Mouse (Mus musculus) C2C12 (cell line): Measurements from ENCODE around the gene Pdzrn3. TPM values are rescaled to one million over a fixed set of nuclear protein-coding genes. Genes with fewer than 3 reads are reported as not detected.
A peak's percentile ranks its signal among the peaks of the same experiment; 100 is the strongest.

Experiments used
- H3K27me3 ChIP-seq: one replicate; pipeline ENCODE4 v1.6.1; 2011; ENCODE audit not compliant: control insufficient read depth, insufficient read depth, insufficient read length
- H3K36me3 ChIP-seq: one replicate; pipeline ENCODE4 v1.6.1; 2011; ENCODE audit not compliant: control insufficient read depth, insufficient read depth
- H3K4me3 ChIP-seq: one replicate; pipeline ENCODE4 v1.5.1; 2011; ENCODE audit warnings: mild to moderate bottlenecking, control low read depth; ENCODE audit not compliant: poor library complexity, insufficient read depth, severe bottlenecking
- H3K79me2 ChIP-seq: one replicate; pipeline ENCODE4 v1.6.1; 2011; ENCODE audit not compliant: control insufficient read depth, insufficient read depth
- H3K79me3 ChIP-seq: one replicate; pipeline ENCODE4 v1.6.1; 2011; ENCODE audit warnings: low read depth, control low read depth
- H3ac ChIP-seq: one replicate; pipeline ENCODE3; 2011; ENCODE audit warnings: low read depth; ENCODE audit not compliant: control insufficient read depth, insufficient read length
- CEBPB ChIP-seq: IDR thresholded peaks from one replicate; pipeline ENCODE4 v1.6.1; 2011; ENCODE audit warnings: low read depth, mild to moderate bottlenecking, control low read depth, moderate library complexity
- CTCF ChIP-seq: IDR thresholded peaks from one replicate; pipeline ENCODE4 v1.5.1; 2011; ENCODE audit not compliant: control insufficient read depth, insufficient read depth, insufficient read length
- FOSL1 ChIP-seq: IDR thresholded peaks from one replicate; pipeline ENCODE4 v1.8.0; 2011; ENCODE audit warnings: mild to moderate bottlenecking, low read length; ENCODE audit not compliant: poor library complexity, insufficient read depth, severe bottlenecking
- MAX ChIP-seq: IDR thresholded peaks from one replicate; pipeline ENCODE4 v1.6.1; 2011; ENCODE audit warnings: mild to moderate bottlenecking, control low read depth
- MYOD1 ChIP-seq: IDR thresholded peaks from one replicate; pipeline ENCODE4 v1.6.1; 2011; ENCODE audit warnings: low read depth; ENCODE audit not compliant: control insufficient read depth, insufficient read length
- MYOG ChIP-seq: IDR thresholded peaks from one replicate; pipeline ENCODE4 v1.6.1; 2011; ENCODE audit not compliant: control insufficient read depth, insufficient read length; ENCODE audit errors: extremely low read depth
- USF1 ChIP-seq: IDR thresholded peaks from one replicate; pipeline ENCODE4 v1.6.1; 2011; ENCODE audit warnings: low read depth, mild to moderate bottlenecking, control low read depth, moderate library complexity
- polyA plus RNA-seq: library from polyadenylated mRNA; unstranded; fragments of >200 nt; fragmentation: generic; extraction: Trizol; gene quantifications from one replicate; pipeline ENCODE4 v1.2.1, GENCODE M21; 2012; ENCODE audit warnings: missing spikeins

The Pdzrn3 gene
- polyA plus RNA-seq, 1 experiment, result 10.5 TPM

DNA sequence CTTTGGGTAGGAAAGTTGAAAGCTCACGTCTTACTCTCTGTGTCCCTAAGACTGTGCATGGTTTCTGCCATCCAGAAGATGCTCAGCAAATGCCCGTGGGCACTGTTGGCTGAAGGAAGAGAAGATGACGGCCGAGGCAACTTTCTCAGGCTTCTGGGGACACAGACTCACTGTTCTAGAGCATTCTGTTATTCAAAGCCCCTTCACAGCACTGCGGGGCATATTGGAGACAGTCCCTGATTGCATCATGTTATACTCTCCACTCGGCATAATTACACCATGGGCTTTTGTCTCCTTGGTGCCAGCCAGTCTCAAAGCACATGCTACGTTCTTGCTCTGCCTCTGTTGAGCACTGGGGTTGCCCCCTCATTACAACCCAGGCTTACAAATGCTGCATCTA, 7.8 kb upstream of the Pdzrn3 start:
- Histone ChIP-seq H3K79me2 (no peaks in the 10 kb centered on the region), H3K27me3 (no peaks in the 10 kb centered on the region), H3K4me3 (no peak overlapping the region), H3K36me3 (no peaks in the 10 kb centered on the region), H3ac (no peak overlapping the region), H3K79me3 (no peaks in the 10 kb centered on the region)
- TF ChIP-seq CTCF, result no peak
- TF ChIP-seq MAX, result no peak
- no peak for TF ChIP-seq MYOG
- no peak for TF ChIP-seq CEBPB
- no peak for TF ChIP-seq USF1
- TF ChIP-seq MYOD1, result no peak
- no peak for TF ChIP-seq FOSL1

DNA sequence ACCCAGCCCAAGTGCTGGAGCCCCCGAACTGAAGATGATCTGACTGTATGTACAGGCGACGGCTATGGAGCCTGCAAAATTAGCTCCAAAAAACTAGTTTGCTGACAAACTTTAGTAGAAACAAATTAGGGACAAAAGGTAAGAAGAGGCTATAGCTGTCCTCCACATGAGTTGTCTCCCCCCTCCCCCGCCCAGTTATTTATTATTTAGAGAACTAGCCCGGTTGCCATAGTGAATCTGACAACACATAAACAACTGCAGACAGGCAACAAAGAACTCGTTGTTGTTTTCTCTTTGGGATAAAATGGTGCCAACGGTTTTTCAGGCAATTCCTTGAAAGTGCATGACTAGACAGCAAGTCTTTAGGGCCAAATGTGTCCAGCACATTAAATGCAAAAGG, 7.3 kb upstream of the Pdzrn3 start:
- Histone ChIP-seq H3K79me3 (no peaks in the 10 kb centered on the region), H3K4me3 (no peak overlapping the region), H3K36me3 (no peaks in the 10 kb centered on the region), H3K79me2 (no peaks in the 10 kb centered on the region), H3ac (no peak overlapping the region), H3K27me3 (no peaks in the 10 kb centered on the region)
- no peak for TF ChIP-seq CEBPB
- TF ChIP-seq FOSL1, result no peak
- no peak for TF ChIP-seq USF1
- no peak for TF ChIP-seq MYOD1
- no peak for TF ChIP-seq MAX
- TF ChIP-seq MYOG, result no peak
- no peak for TF ChIP-seq CTCF

DNA sequence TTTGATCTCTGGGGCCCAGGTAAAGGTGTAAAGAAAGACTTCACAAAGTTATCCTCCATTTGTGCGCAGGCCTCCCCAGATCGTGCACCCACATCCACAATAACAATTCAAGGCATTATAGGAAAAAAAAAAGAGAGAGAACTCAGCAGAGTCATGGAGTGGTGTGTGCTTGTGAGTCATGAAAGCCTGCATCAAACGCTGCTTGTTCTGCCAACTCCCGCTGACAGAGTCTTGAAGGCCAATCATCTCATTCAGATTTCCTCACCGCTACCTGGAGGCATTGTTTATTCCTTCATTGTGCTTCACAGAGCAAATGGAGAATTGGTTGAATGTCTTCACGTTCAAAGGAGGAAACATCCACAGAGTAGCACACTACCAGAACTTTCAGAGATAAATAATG, 6.8 kb upstream of the Pdzrn3 start:
- Histone ChIP-seq H3ac (no peak overlapping the region), H3K79me3 (no peaks in the 10 kb centered on the region)
- no peak for TF ChIP-seq MYOD1
- no peak for TF ChIP-seq FOSL1
- no peak for TF ChIP-seq CEBPB
- no peak for TF ChIP-seq MYOG
- no peak for TF ChIP-seq MAX
- no peak for TF ChIP-seq USF1

DNA sequence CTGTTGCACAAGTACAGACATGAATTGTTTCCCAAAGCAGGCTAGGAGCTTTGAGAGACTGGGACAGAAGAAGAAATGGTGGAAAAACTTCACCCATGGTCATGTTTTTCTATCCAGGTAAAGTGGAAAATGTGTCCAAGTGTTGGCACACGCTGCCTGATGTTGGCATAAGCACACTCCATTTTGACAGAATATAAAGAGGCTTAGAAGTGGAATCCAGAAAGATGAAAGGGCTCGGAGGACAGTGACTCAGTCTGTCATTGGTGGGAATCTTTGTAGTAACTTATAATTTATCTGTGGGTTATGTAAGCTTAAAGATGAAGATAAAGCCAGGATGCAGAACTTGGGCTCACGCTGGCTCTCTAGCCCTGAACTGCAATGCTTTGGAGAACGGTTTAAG, 5.2 kb upstream of the Pdzrn3 start:
- Histone ChIP-seq H3K79me3 (no peaks in the 10 kb centered on the region), H3K79me2 (no peaks in the 10 kb centered on the region), H3ac (no peak overlapping the region), H3K27me3 (no peaks in the 10 kb centered on the region), H3K4me3 (no peak overlapping the region), H3K36me3 (no peaks in the 10 kb centered on the region)
- TF ChIP-seq CEBPB, result no peak
- TF ChIP-seq FOSL1, result no peak
- TF ChIP-seq USF1, result no peak
- no peak for TF ChIP-seq CTCF
- TF ChIP-seq MAX, result no peak
- TF ChIP-seq MYOG, result no peak
- TF ChIP-seq MYOD1, result no peak

More for the DNA sequence above, 6.8 kb upstream of the Pdzrn3 start:
- H3K4me3 ChIP-seq, result no peak overlapping the region
- H3K36me3 ChIP-seq, result no peaks in the 10 kb centered on the region
- no peaks in the 10 kb centered on the region for H3K27me3 ChIP-seq
- no peaks in the 10 kb centered on the region for H3K79me2 ChIP-seq

DNA sequence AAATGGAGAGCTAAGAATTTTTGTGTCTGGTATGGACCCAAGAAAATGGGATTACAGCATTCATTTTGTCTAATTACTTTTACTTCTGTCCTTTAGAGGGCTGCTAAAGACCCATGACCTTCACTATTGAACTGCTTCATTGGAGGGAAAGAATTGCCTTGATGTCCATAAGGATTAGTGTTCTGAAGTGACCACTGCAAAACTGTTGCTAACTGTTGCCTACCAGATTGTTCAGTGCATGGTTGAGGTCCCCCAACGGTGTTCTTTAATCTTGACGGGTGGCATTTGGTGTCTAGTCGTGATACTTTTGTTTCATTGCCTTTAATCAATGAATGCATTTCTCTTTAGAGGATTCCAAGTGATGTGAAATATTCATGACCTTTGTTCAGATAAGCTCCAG, 1.8 kb upstream of the Pdzrn3 start:
- TF ChIP-seq CTCF (no peak), MAX (no peak), USF1 (no peak), MYOG (no peak), MYOD1 (no peak), CEBPB (no peak), FOSL1 (no peak)
- H3K4me3 ChIP-seq, result no peak overlapping the region
- peaks cover 5% of the 10 kb centered on the region for H3K79me2 ChIP-seq
- no peaks in the 10 kb centered on the region for H3K36me3 ChIP-seq
- no peaks in the 10 kb centered on the region for H3K27me3 ChIP-seq
- H3K79me3 ChIP-seq, result peaks cover 1% of the 10 kb centered on the region
- H3ac ChIP-seq, result no peak overlapping the region

GRCm38 (mm10) chr6:101377935-101378609, 375 bp upstream of the Pdzrn3 start:
- H3K79me3 ChIP-seq, result peaks cover 1% of the 10 kb centered on the region
- H3K79me2 ChIP-seq, result peaks cover 12% of the 10 kb centered on the region
- H3ac ChIP-seq, result peak overlapping the region; percentile 84
- H3K27me3 ChIP-seq, result no peaks in the 10 kb centered on the region
- no peaks in the 10 kb centered on the region for H3K36me3 ChIP-seq
- peak overlapping the region; percentile 29 for H3K4me3 ChIP-seq
- TF ChIP-seq MYOG, result no peak
- no peak for TF ChIP-seq FOSL1
- no peak for TF ChIP-seq CTCF
- TF ChIP-seq MAX, result no peak
- no peak for TF ChIP-seq USF1
- TF ChIP-seq MYOD1, result no peak
- no peak for TF ChIP-seq CEBPB
